Mouse (Mus musculus) kidney, embryonic 16.5 days (tissue): ENCODE data around the gene Pard3. TPM values are rescaled to one million over a fixed set of nuclear protein-coding genes. Genes with fewer than 3 reads are reported as not detected.

ENCODE experiments used
- ATAC-seq: fragments of 200-750 bp; cut with Nextera tagmentation; 2 replicates; pipeline ENCODE4 v1.8.0; 2017; ENCODE audit warnings: moderate TSS enrichment; ENCODE audit not compliant: low FRiP score, low TSS enrichment
- H3K27ac ChIP-seq: fragments of 300-500 bp; sonication (generic); 2 replicates; pipeline ENCODE4 v1.5.1; 2014; ENCODE audit warnings: low read length
- H3K27me3 ChIP-seq: fragments of 300-500 bp; sonication (generic); 2 replicates; pipeline ENCODE4 v1.6.1; 2014; ENCODE audit warnings: low read length, control low read depth, mixed read lengths; ENCODE audit not compliant: insufficient read depth
- H3K36me3 ChIP-seq: fragments of 300-500 bp; sonication (generic); 2 replicates; pipeline ENCODE4 v1.6.1; 2014; ENCODE audit warnings: low read length, control low read depth, mixed read lengths; ENCODE audit not compliant: insufficient read depth
- H3K4me1 ChIP-seq: fragments of 300-500 bp; sonication (generic); 2 replicates; pipeline ENCODE4 v1.6.1; 2014; ENCODE audit warnings: low read length, control low read depth, mixed read lengths; ENCODE audit not compliant: insufficient read depth
- H3K4me2 ChIP-seq: fragments of 300-500 bp; sonication (generic); replicated peaks from 2 replicates; pipeline ENCODE4 v1.6.1; 2014; ENCODE audit warnings: low read depth, low read length
- H3K4me3 ChIP-seq: fragments of 300-500 bp; sonication (generic); 2 replicates; pipeline ENCODE4 v1.5.1; 2014; ENCODE audit warnings: mild to moderate bottlenecking, low read length
- H3K9ac ChIP-seq: fragments of 300-500 bp; sonication (generic); replicated peaks from 2 replicates; pipeline ENCODE4 v1.6.1; 2014; ENCODE audit warnings: low read length
- H3K9me3 ChIP-seq: fragments of 300-500 bp; sonication (generic); 2 replicates; pipeline ENCODE4 v1.6.1; 2016; ENCODE audit warnings: low read length, control low read depth
- whole genome bisulfite sequencing: fragments of 180-500 bp; shearing (Covaris S2); extraction: QIAGEN DNeasy Blood & Tissue Kit; methylation state at CpG from one replicate; pipeline ENCODE4 v1.1.7; 2014; 5-methylcytosine and 5-hydroxymethylcytosine counted together
- polyA plus RNA-seq: library from polyadenylated mRNA; unstranded; fragments of >200 nt; fragmentation: Nextera tagmentation; extraction: Ambion mirVana; gene quantifications from 2 replicates; pipeline ENCODE4 v1.2.1, GENCODE M21; 2015

The Pard3 gene
- polyA plus RNA-seq, 1 experiment from 2014 or later = 25.5 TPM

GRCm38 (mm10) chr8:127196505-127197265 is 133.0 kb downstream of the Pard3 start:
- no peak overlapping the region for H3K9ac ChIP-seq

GRCm38 (mm10) chr8:127207455-127207854 is 143.8 kb downstream of the Pard3 start:
- Histone ChIP-seq H3K27me3 (no peaks in the 10 kb centered on the region), H3K4me1 (peaks cover 11% of the 10 kb centered on the region), H3K4me3 (no peak overlapping the region), H3K9me3 (no peaks in the 10 kb centered on the region), H3K36me3 (no peaks in the 10 kb centered on the region), H3K9ac (no peak overlapping the region), H3K27ac (no peak overlapping the region), H3K4me2 (no peak overlapping the region)
- ATAC-seq = no peak
- 30% methylated on average over 4 of the region's 4 CpGs for WGBS

More at GRCm38 (mm10) chr8:127196505-127197265, 133.0 kb downstream of the Pard3 start:
- WGBS = 62% methylated on average over 13 of the region's 13 CpGs
- no peak overlapping the region for H3K27ac ChIP-seq
- peaks cover 14% of the 10 kb centered on the region for H3K4me1 ChIP-seq
- no peak overlapping the region for H3K4me3 ChIP-seq
- H3K27me3 ChIP-seq = no peaks in the 10 kb centered on the region
- H3K4me2 ChIP-seq = no peak overlapping the region
- no peaks in the 10 kb centered on the region for H3K9me3 ChIP-seq
- no peaks in the 10 kb centered on the region for H3K36me3 ChIP-seq
- ATAC-seq = no peak

DNA sequence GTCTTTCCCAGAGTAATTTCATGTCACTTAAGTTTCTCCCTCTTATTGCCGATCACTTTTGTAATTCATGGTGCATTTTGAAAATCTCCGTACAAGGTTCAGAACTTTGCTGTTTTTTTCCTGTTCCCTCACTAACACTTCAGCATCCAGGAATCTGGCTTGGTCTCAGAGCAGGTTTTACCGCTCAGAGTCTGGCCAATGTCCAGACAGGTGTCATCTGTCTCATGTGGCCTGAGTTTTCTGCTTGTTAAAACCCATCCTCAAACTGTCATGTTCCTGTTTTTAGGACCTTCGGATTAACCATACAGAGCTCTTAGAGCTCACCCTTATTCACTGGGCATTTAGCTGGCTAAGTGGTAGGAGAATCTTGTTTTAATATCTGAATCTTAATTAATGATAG is 146.9 kb downstream of the Pard3 start:
- no peaks in the 10 kb centered on the region for H3K36me3 ChIP-seq
- no peak overlapping the region for H3K4me3 ChIP-seq
- no peak overlapping the region for H3K9ac ChIP-seq
- H3K27ac ChIP-seq = no peak overlapping the region
- H3K27me3 ChIP-seq = no peaks in the 10 kb centered on the region
- peaks cover 14% of the 10 kb centered on the region for H3K4me1 ChIP-seq
- ATAC-seq = no peak
- no peak overlapping the region for H3K4me2 ChIP-seq
- no peaks in the 10 kb centered on the region for H3K9me3 ChIP-seq
- WGBS = 67% methylated on average over 4 of the region's 4 CpGs

GRCm38 (mm10) chr8:127214338-127214737 is 150.6 kb downstream of the Pard3 start:
- no peaks in the 10 kb centered on the region for H3K36me3 ChIP-seq
- WGBS = 77% methylated on average over 8 of the region's 8 CpGs
- no peak overlapping the region for H3K4me3 ChIP-seq
- no peak overlapping the region for H3K27ac ChIP-seq
- no peaks in the 10 kb centered on the region for H3K27me3 ChIP-seq
- no peak overlapping the region for H3K9ac ChIP-seq
- ATAC-seq = no peak
- no peaks in the 10 kb centered on the region for H3K9me3 ChIP-seq
- peaks cover 4% of the 10 kb centered on the region for H3K4me1 ChIP-seq
- no peak overlapping the region for H3K4me2 ChIP-seq

- 81% methylated on average over 4 of the region's 4 CpGs for WGBS
- 0 out of 2 replicates have a peak, but pooled peaks have one; percentile 6 for ATAC-seq
- Histone ChIP-seq H3K27me3 (no peaks in the 10 kb centered on the region), H3K9ac (no peak overlapping the region), H3K4me1 (peaks cover 10% of the 10 kb centered on the region), H3K27ac (no peak overlapping the region), H3K4me3 (no peak overlapping the region), H3K9me3 (no peaks in the 10 kb centered on the region), H3K36me3 (no peaks in the 10 kb centered on the region), H3K4me2 (no peak overlapping the region)
Observed at GRCm38 (mm10) chr8:127214748-127215433, 151.2 kb downstream of the Pard3 start.

GRCm38 (mm10) chr8:127220206-127220605 is 156.5 kb downstream of the Pard3 start:
- no peaks in the 10 kb centered on the region for H3K27me3 ChIP-seq
- no peaks in the 10 kb centered on the region for H3K9me3 ChIP-seq
- no peak overlapping the region for H3K4me3 ChIP-seq
- H3K4me1 ChIP-seq = peaks cover 26% of the 10 kb centered on the region
- H3K36me3 ChIP-seq = no peaks in the 10 kb centered on the region
- ATAC-seq = 0 out of 2 replicates have a peak, but pooled peaks have one; percentile 42
- 44% methylated on average over 5 of the region's 5 CpGs for WGBS
- peak overlapping the region; percentile 30 for H3K27ac ChIP-seq
- no peak overlapping the region for H3K9ac ChIP-seq
- H3K4me2 ChIP-seq = 0 out of 2 replicates have a peak overlapping the region, but pooled peaks have one; percentile 10

GRCm38 (mm10) chr8:127220615-127221014 is 156.9 kb downstream of the Pard3 start:
- ATAC-seq = no peak

DNA sequence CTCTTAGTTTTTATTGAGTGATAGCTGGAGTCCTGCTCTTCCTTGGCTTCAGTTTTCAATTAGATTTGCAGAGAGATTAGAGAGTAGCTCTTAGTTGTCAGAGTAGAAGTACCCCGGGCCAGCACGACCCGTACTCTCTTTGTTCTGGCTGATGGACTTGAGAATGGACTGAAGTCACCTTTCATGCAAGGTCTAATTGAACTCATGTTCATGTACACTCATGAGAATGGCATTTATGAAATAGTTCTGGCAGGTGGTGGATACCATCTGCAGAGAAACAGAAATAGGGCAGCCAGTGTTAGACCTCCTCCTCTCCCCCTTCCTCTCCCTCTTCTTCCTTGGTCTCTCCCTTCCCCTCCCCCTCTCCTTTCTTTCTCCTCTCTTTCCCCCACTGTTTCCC is 158.7 kb downstream of the Pard3 start:
- WGBS = 72% methylated on average over 3 of the region's 3 CpGs

More at GRCm38 (mm10) chr8:127220615-127221014, 156.9 kb downstream of the Pard3 start:
- Histone ChIP-seq H3K27ac (peak overlapping the region; percentile 64; the same call in 1 of the 2 replicates), H3K9me3 (no peaks in the 10 kb centered on the region), H3K4me3 (no peak overlapping the region), H3K27me3 (no peaks in the 10 kb centered on the region), H3K9ac (no peak overlapping the region), H3K4me2 (no peak overlapping the region), H3K4me1 (peaks cover 26% of the 10 kb centered on the region), H3K36me3 (no peaks in the 10 kb centered on the region)
- WGBS = 65% methylated on average over 7 of the region's 7 CpGs

GRCm38 (mm10) chr8:127226996-127227395 is 163.3 kb downstream of the Pard3 start:
- 44% methylated on average over 1 of the region's 1 CpGs for WGBS

More for the DNA sequence above, 158.7 kb downstream of the Pard3 start:
- H3K9ac ChIP-seq = no peak overlapping the region
- no peak overlapping the region for H3K4me2 ChIP-seq
- ATAC-seq = no peak
- no peaks in the 10 kb centered on the region for H3K36me3 ChIP-seq
- H3K4me3 ChIP-seq = no peak overlapping the region
- H3K27me3 ChIP-seq = no peaks in the 10 kb centered on the region
- no peak overlapping the region for H3K27ac ChIP-seq
- peaks cover 38% of the 10 kb centered on the region for H3K4me1 ChIP-seq
- H3K9me3 ChIP-seq = no peaks in the 10 kb centered on the region

DNA sequence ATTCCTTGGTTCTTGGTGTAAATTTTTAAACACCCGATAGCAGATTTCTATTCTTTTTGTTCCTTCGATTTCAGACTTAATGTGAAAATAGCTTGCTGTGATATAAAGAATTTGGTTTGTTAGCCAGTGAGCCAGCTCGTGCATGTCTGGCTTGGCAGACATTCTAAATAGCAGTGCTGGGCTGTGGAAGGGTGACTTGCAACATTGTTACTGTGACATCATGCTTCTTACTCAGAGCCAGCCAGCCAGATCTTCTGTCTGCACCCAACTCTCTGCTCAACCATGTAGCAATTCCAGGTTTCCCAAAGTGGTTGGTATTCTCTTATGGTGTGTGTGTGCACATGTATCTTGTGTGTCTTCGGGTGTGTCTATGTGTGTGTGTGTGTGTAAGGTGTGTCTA is 163.7 kb downstream of the Pard3 start:
- Histone ChIP-seq H3K4me2 (no peak overlapping the region), H3K4me1 (peaks cover 34% of the 10 kb centered on the region), H3K27me3 (no peaks in the 10 kb centered on the region), H3K9me3 (no peaks in the 10 kb centered on the region), H3K36me3 (no peaks in the 10 kb centered on the region), H3K27ac (no peak overlapping the region; the same call in 1 of the 2 replicates), H3K9ac (no peak overlapping the region), H3K4me3 (no peak overlapping the region)
- ATAC-seq = no peak
- 87% methylated on average over 4 of the region's 4 CpGs for WGBS

More at GRCm38 (mm10) chr8:127226996-127227395, 163.3 kb downstream of the Pard3 start:
- Histone ChIP-seq H3K27ac (no peak overlapping the region), H3K4me2 (no peak overlapping the region), H3K9ac (no peak overlapping the region), H3K4me3 (no peak overlapping the region), H3K9me3 (no peaks in the 10 kb centered on the region), H3K36me3 (no peaks in the 10 kb centered on the region), H3K4me1 (peaks cover 37% of the 10 kb centered on the region), H3K27me3 (no peaks in the 10 kb centered on the region)
- no peak for ATAC-seq
